Mouse (Mus musculus) liver, adult 2 months (tissue): Measurements from ENCODE around the gene Fam193b. TPM values are rescaled to one million over a fixed set of nuclear protein-coding genes. Genes with fewer than 3 reads are reported as not detected.

Experiments used
- DNase-seq: peaks from one replicate; pipeline ENCODE4 v3.0.0-alpha.2; 2011; ENCODE audit warnings: low read depth, low spot score; ENCODE audit errors: extremely low read depth
- H3K27ac ChIP-seq: fragments of 200-500 bp; replicated peaks from 2 replicates; pipeline ENCODE4 v1.5.1; 2012; ENCODE audit warnings: low read depth, mild to moderate bottlenecking, control low read depth, inconsistent platforms, low read length; ENCODE audit not compliant: insufficient read depth
- H3K27me3 ChIP-seq: fragments of 200-500 bp; 2 replicates; pipeline ENCODE4 v1.6.1; 2012; ENCODE audit warnings: mild to moderate bottlenecking, moderate library complexity, low read length, inconsistent platforms; ENCODE audit not compliant: control insufficient read depth, insufficient read depth
- H3K36me3 ChIP-seq: fragments of 200-500 bp; 2 replicates; pipeline ENCODE4 v1.6.1; 2012; ENCODE audit warnings: low read length, inconsistent platforms; ENCODE audit not compliant: control insufficient read depth, insufficient read depth
- H3K4me1 ChIP-seq: fragments of 200-500 bp; 2 replicates; pipeline ENCODE4 v1.6.1; 2011; ENCODE audit warnings: low read length; ENCODE audit not compliant: control insufficient read depth, insufficient read depth
- H3K4me3 ChIP-seq: fragments of 200-500 bp; 2 replicates; pipeline ENCODE4 v1.5.1; 2011; ENCODE audit warnings: low read depth, mild to moderate bottlenecking, control low read depth, low read length, moderate library complexity; ENCODE audit not compliant: insufficient read depth
- H3K79me2 ChIP-seq: fragments of 200-500 bp; 2 replicates; pipeline ENCODE4 v1.6.1; 2012; ENCODE audit warnings: inconsistent platforms, mild to moderate bottlenecking, low read length, moderate library complexity; ENCODE audit not compliant: control insufficient read depth, insufficient read depth
- H3K9ac ChIP-seq: fragments of 200-500 bp; 2 replicates; pipeline ENCODE4 v1.6.1; 2012; ENCODE audit warnings: low read depth, mild to moderate bottlenecking, control low read depth, inconsistent platforms, low read length
- CTCF ChIP-seq: fragments of 200-500 bp; IDR thresholded peaks from 2 replicates; pipeline ENCODE4 v1.5.1; 2011; ENCODE audit warnings: low read depth, low read length, control low read depth
- POLR2A ChIP-seq: fragments of 200-500 bp; IDR thresholded peaks from 2 replicates; pipeline ENCODE4 v1.6.1; 2011; ENCODE audit warnings: low read length, control low read depth; ENCODE audit not compliant: insufficient read depth; ENCODE audit errors: extremely low read depth
- WGBS: fragments of 180-500 bp; shearing (Covaris S2); methylation state at CpG from one replicate; pipeline ENCODE4 v1.1.7; 2018; 5-methylcytosine and 5-hydroxymethylcytosine counted together
- polyA plus RNA-seq: library from polyadenylated mRNA; depleted of rRNA; stranded (reverse); fragments of >200 nt; gene quantifications from 2 replicates; pipeline ENCODE4 v1.2.3, GENCODE M21; 2012
- total RNA-seq: library from RNA; depleted of rRNA; stranded (reverse); fragments of >200 nt; gene quantifications from 2 replicates; pipeline ENCODE4 v1.2.3, GENCODE M21; 2014

Fam193b gene
- total and polyA plus RNA-seq, 2 experiments, result 11.7 to 67.8 TPM

GRCm38 (mm10) chr13:55567949-55568348 is 3.0 kb downstream of the Fam193b start:
- no peak for DNase-seq
- Histone ChIP-seq H3K79me2 (peaks cover 26% of the 10 kb centered on the region), H3K9ac (no peak overlapping the region), H3K27me3 (no peaks in the 10 kb centered on the region), H3K4me1 (peaks cover 6% of the 10 kb centered on the region), H3K4me3 (no peak overlapping the region), H3K36me3 (peaks cover 7% of the 10 kb centered on the region; the same call in 1 of the 2 replicates), H3K27ac (no peak overlapping the region)
- TF ChIP-seq POLR2A (no peak), CTCF (no peak)
- 93% methylated on average over 2 of the region's 2 CpGs for WGBS

- DNase-seq, result no peak
- Histone ChIP-seq H3K36me3 (peaks cover 7% of the 10 kb centered on the region; the same call in 1 of the 2 replicates), H3K9ac (no peak overlapping the region), H3K27me3 (no peaks in the 10 kb centered on the region), H3K4me1 (peaks cover 6% of the 10 kb centered on the region), H3K27ac (no peak overlapping the region), H3K79me2 (peaks cover 26% of the 10 kb centered on the region), H3K4me3 (no peak overlapping the region)
- TF ChIP-seq CTCF (no peak), POLR2A (no peak)
- 95% methylated on average over 6 of the region's 6 CpGs for WGBS
These were observed 3.9 kb downstream of the Fam193b start for GRCm38 (mm10) chr13:55567001-55567400.

- Histone ChIP-seq H3K4me1 (no peaks in the 10 kb centered on the region), H3K27me3 (no peaks in the 10 kb centered on the region), H3K4me3 (no peak overlapping the region), H3K36me3 (peaks cover 10% of the 10 kb centered on the region; the same call in 1 of the 2 replicates), H3K9ac (no peak overlapping the region), H3K79me2 (peaks cover 8% of the 10 kb centered on the region), H3K27ac (no peak overlapping the region)
- no peak for TF ChIP-seq POLR2A
- DNase-seq, result peak; percentile 52
- 64% methylated on average over 7 of the region's 7 CpGs for WGBS
These were observed 7.5 kb downstream of the Fam193b start for GRCm38 (mm10) chr13:55563266-55563879.

GRCm38 (mm10) chr13:55557499-55557898 is 13.4 kb downstream of the Fam193b start:
- no peak overlapping the region for H3K9ac ChIP-seq
- no peak for DNase-seq
- no peak overlapping the region for H3K4me3 ChIP-seq
- H3K36me3 ChIP-seq, result peaks cover 11% of the 10 kb centered on the region; the same call in 1 of the 2 replicates
- H3K79me2 ChIP-seq, result peaks cover 4% of the 10 kb centered on the region; the same call in 1 of the 2 replicates
- no peak overlapping the region for H3K27ac ChIP-seq
- TF ChIP-seq POLR2A (no peak), CTCF (no peak)
- 91% methylated on average over 6 of the region's 6 CpGs for WGBS
- no peaks in the 10 kb centered on the region for H3K27me3 ChIP-seq
- H3K4me1 ChIP-seq, result no peaks in the 10 kb centered on the region

- 92% methylated on average over 9 of the region's 9 CpGs for WGBS
- Histone ChIP-seq H3K27ac (no peak overlapping the region), H3K4me1 (no peaks in the 10 kb centered on the region), H3K79me2 (peaks cover 4% of the 10 kb centered on the region; the same call in 1 of the 2 replicates), H3K27me3 (no peaks in the 10 kb centered on the region), H3K4me3 (no peak overlapping the region), H3K9ac (no peak overlapping the region), H3K36me3 (peaks cover 12% of the 10 kb centered on the region; the same call in 1 of the 2 replicates)
- TF ChIP-seq CTCF (no peak), POLR2A (no peak)
- no peak for DNase-seq
These were observed 15.0 kb downstream of the Fam193b start for GRCm38 (mm10) chr13:55555921-55556320.

- H3K4me1 ChIP-seq, result no peaks in the 10 kb centered on the region
- H3K27ac ChIP-seq, result no peak overlapping the region
- WGBS, result 94% methylated on average over 15 of the region's 15 CpGs
- no peak overlapping the region for H3K9ac ChIP-seq
- no peak overlapping the region for H3K4me3 ChIP-seq
- H3K27me3 ChIP-seq, result no peaks in the 10 kb centered on the region
- no peak for DNase-seq
- TF ChIP-seq CTCF (no peak), POLR2A (no peak)
- no peaks in the 10 kb centered on the region; the same call in 1 of the 2 replicates for H3K79me2 ChIP-seq
- H3K36me3 ChIP-seq, result peaks cover 27% of the 10 kb centered on the region; the same call in 1 of the 2 replicates
These were observed 21.9 kb downstream of the Fam193b start for GRCm38 (mm10) chr13:55549061-55549460.
